Mouse (Mus musculus) MEL (cell line): ENCODE results near the gene Abhd8. TPM values are rescaled to one million over a fixed set of nuclear protein-coding genes. Genes with fewer than 3 reads are reported as not detected.

ENCODE experiments used
- DNase-seq: peaks from one replicate; pipeline ENCODE4 v3.0.0; 2011; ENCODE audit warnings: low read depth, low spot score
- H3K27ac ChIP-seq: 2 replicates; pipeline ENCODE4 v1.5.1; 2012; ENCODE audit warnings: low read depth, mild to moderate bottlenecking, control low read depth, low read length, moderate library complexity; ENCODE audit not compliant: control insufficient read depth
- H3K27me3 ChIP-seq, 2 experiments: fragments of 150-350 bp in 1 of 2; sonication (generic) in 1 of 2; 2 replicates each; pipeline ENCODE4 v1.6.1; 2012; ENCODE audit warnings: low read length in 2 of 2, mild to moderate bottlenecking in 2 of 2, improper control_type of control experiment in 1 of 2, moderate library complexity in 1 of 2; ENCODE audit not compliant: insufficient read depth in 2 of 2, control insufficient read depth in 1 of 2
- H3K36me3 ChIP-seq, 2 experiments: 2 replicates each; pipeline ENCODE4 v1.6.1; 2012 to 2014; ENCODE audit warnings: low read length in 2 of 2, improper control_type of control experiment in 1 of 2, inconsistent platforms in 1 of 2, mild to moderate bottlenecking in 1 of 2; ENCODE audit not compliant: insufficient read depth in 2 of 2, control insufficient read depth in 1 of 2
- H3K4me1 ChIP-seq, 2 experiments: fragments of 150-350 bp in 1 of 2; sonication (generic) in 1 of 2; 2 replicates each; pipeline ENCODE4 v1.6.1; 2012; ENCODE audit warnings: low read length in 2 of 2, improper control_type of control experiment in 1 of 2, mild to moderate bottlenecking in 1 of 2; ENCODE audit not compliant: insufficient read depth in 2 of 2, control insufficient read depth in 1 of 2
- H3K4me3 ChIP-seq, 2 experiments: fragments of 150-350 bp in 1 of 2; sonication (generic) in 1 of 2; 2 replicates each; pipeline ENCODE4 v1.5.1; 2012; ENCODE audit warnings: low read depth in 2 of 2, low read length in 2 of 2, mild to moderate bottlenecking in 2 of 2, moderate library complexity in 2 of 2, control low read depth in 1 of 2, improper control_type of control experiment in 1 of 2; ENCODE audit not compliant: control insufficient read depth in 1 of 2, insufficient read depth in 1 of 2
- H3K79me2 ChIP-seq: 2 replicates; pipeline ENCODE4 v1.6.1; 2012; ENCODE audit warnings: mild to moderate bottlenecking, low read length, moderate library complexity; ENCODE audit not compliant: control insufficient read depth, poor library complexity, insufficient read depth
- H3K9ac ChIP-seq: 2 replicates; pipeline ENCODE4 v1.6.1; 2012; ENCODE audit warnings: low read depth, mild to moderate bottlenecking, control low read depth, low read length, moderate library complexity; ENCODE audit not compliant: control insufficient read depth, poor library complexity, severe bottlenecking
- H3K9me3 ChIP-seq: fragments of 150-350 bp; sonication (generic); replicated peaks from 2 replicates; pipeline ENCODE4 v1.6.1; 2012; ENCODE audit warnings: mild to moderate bottlenecking, low read length, improper control_type of control experiment, moderate library complexity; ENCODE audit not compliant: insufficient read depth
- BHLHE40 ChIP-seq: IDR thresholded peaks from 2 replicates; pipeline ENCODE4 v1.6.1; 2012; ENCODE audit warnings: low read depth, mild to moderate bottlenecking, inconsistent platforms, low read length, improper control_type of control experiment, borderline replicate concordance
- CHD2 ChIP-seq: IDR thresholded peaks from 2 replicates; pipeline ENCODE4 v1.6.1; 2011; ENCODE audit warnings: low read length, improper control_type of control experiment
- CTCF ChIP-seq, 3 experiments: IDR thresholded peaks in 2 of 3; conservative IDR thresholded peaks in 1 of 3; 2 replicates each; pipeline ENCODE4 v1.5.1; 2011 to 2012; ENCODE audit warnings: low read length in 3 of 3, low read depth in 2 of 3, mild to moderate bottlenecking in 2 of 3, improper control_type of control experiment in 1 of 3, inconsistent platforms in 1 of 3, mixed read lengths in 1 of 3, moderate library complexity in 1 of 3; ENCODE audit not compliant: control insufficient read depth in 1 of 3, insufficient read depth in 1 of 3, poor library complexity in 1 of 3, severe bottlenecking in 1 of 3
- E2F4 ChIP-seq: IDR thresholded peaks from 2 replicates; pipeline ENCODE4 v1.6.1; 2011; ENCODE audit warnings: low read depth, low read length, improper control_type of control experiment, borderline replicate concordance
- ELF1 ChIP-seq: IDR thresholded peaks from 2 replicates; pipeline ENCODE4 v1.6.1; 2014; ENCODE audit warnings: low read depth, mild to moderate bottlenecking, inconsistent platforms, low read length, improper control_type of control experiment, moderate library complexity
- EP300 ChIP-seq, 2 experiments: IDR thresholded peaks; 2 replicates each; pipeline ENCODE4 v1.6.1; 2011; ENCODE audit warnings: improper control_type of control experiment in 2 of 2, low read length in 2 of 2, low read depth in 1 of 2, mild to moderate bottlenecking in 1 of 2
- ETS1 ChIP-seq: IDR thresholded peaks from 2 replicates; pipeline ENCODE4 v1.6.1; 2012; ENCODE audit warnings: low read depth, mild to moderate bottlenecking, inconsistent platforms, low read length, improper control_type of control experiment, moderate library complexity
- HCFC1 ChIP-seq: IDR thresholded peaks from 2 replicates; pipeline ENCODE4 v1.6.1; 2012; ENCODE audit warnings: low read depth, mild to moderate bottlenecking, inconsistent platforms, low read length, improper control_type of control experiment, moderate library complexity
- KAT2A ChIP-seq: conservative IDR thresholded peaks from 2 replicates; pipeline ENCODE4 v1.6.1; 2012; ENCODE audit warnings: low read depth, low read length, improper control_type of control experiment, inconsistent platforms
- MAZ ChIP-seq: IDR thresholded peaks from 2 replicates; pipeline ENCODE4 v1.6.1; 2012; ENCODE audit warnings: low read depth, mild to moderate bottlenecking, inconsistent platforms, low read length, improper control_type of control experiment
- MEF2A ChIP-seq: IDR thresholded peaks from 2 replicates; pipeline ENCODE4 v1.6.1; 2014; ENCODE audit warnings: low read depth, mild to moderate bottlenecking, inconsistent platforms, low read length, improper control_type of control experiment; ENCODE audit not compliant: poor library complexity, insufficient replicate concordance, severe bottlenecking; ENCODE audit errors: extremely low read depth
- MXI1 ChIP-seq: IDR thresholded peaks from 2 replicates; pipeline ENCODE4 v1.6.1; 2011; ENCODE audit warnings: mild to moderate bottlenecking, low read depth, low read length, improper control_type of control experiment
- MYC ChIP-seq: IDR thresholded peaks from 2 replicates; pipeline ENCODE4 v1.6.1; 2011; ENCODE audit warnings: low read depth, mild to moderate bottlenecking, low read length, improper control_type of control experiment, moderate library complexity
- NELFE ChIP-seq: IDR thresholded peaks from 2 replicates; pipeline ENCODE4 v1.6.1; 2011; ENCODE audit warnings: low read depth, low read length, improper control_type of control experiment
- NRF1 ChIP-seq: IDR thresholded peaks from 2 replicates; pipeline ENCODE4 v1.6.1; 2014; ENCODE audit warnings: low read depth, mild to moderate bottlenecking, inconsistent platforms, low read length, improper control_type of control experiment, moderate library complexity; ENCODE audit not compliant: poor library complexity, insufficient read depth, severe bottlenecking
- POLR2A ChIP-seq, 2 experiments: IDR thresholded peaks; 2 replicates each; pipeline ENCODE4 v1.6.1; 2011 to 2012; ENCODE audit warnings: low read length in 2 of 2, mild to moderate bottlenecking in 2 of 2, control low read depth in 1 of 2, improper control_type of control experiment in 1 of 2, low read depth in 1 of 2, moderate library complexity in 1 of 2; ENCODE audit not compliant: control insufficient read depth in 1 of 2, insufficient read depth in 1 of 2, poor library complexity in 1 of 2
- SIN3A ChIP-seq: IDR thresholded peaks from 2 replicates; pipeline ENCODE4 v1.6.1; 2012; ENCODE audit warnings: low read length, improper control_type of control experiment, inconsistent platforms
- SMC3 ChIP-seq: IDR thresholded peaks from 2 replicates; pipeline ENCODE4 v1.6.1; 2011; ENCODE audit warnings: low read depth, low read length, improper control_type of control experiment
- TAL1 ChIP-seq: IDR thresholded peaks from 2 replicates; pipeline ENCODE4 v1.6.1; 2012; ENCODE audit warnings: mild to moderate bottlenecking, inconsistent platforms, low read length, moderate library complexity, mixed read lengths
- TBP ChIP-seq: IDR thresholded peaks from 2 replicates; pipeline ENCODE4 v1.8.0; 2011; ENCODE audit warnings: low read depth, low read length, improper control_type of control experiment
- TCF12 ChIP-seq: IDR thresholded peaks from 2 replicates; pipeline ENCODE4 v1.6.1; 2014; ENCODE audit warnings: low read depth, mild to moderate bottlenecking, inconsistent platforms, low read length, improper control_type of control experiment, moderate library complexity
- UBTF ChIP-seq: IDR thresholded peaks from 2 replicates; pipeline ENCODE4 v1.6.1; 2012; ENCODE audit warnings: low read depth, mild to moderate bottlenecking, inconsistent platforms, low read length, improper control_type of control experiment, moderate library complexity, borderline replicate concordance; ENCODE audit not compliant: insufficient read depth
- USF1 ChIP-seq: IDR thresholded peaks from 2 replicates; pipeline ENCODE4 v1.6.1; 2014; ENCODE audit warnings: low read depth, mild to moderate bottlenecking, inconsistent platforms, low read length, improper control_type of control experiment, moderate library complexity
- ZKSCAN1 ChIP-seq: IDR thresholded peaks from 2 replicates; pipeline ENCODE4 v1.6.1; 2012; ENCODE audit warnings: low read depth, mild to moderate bottlenecking, inconsistent platforms, low read length, improper control_type of control experiment, moderate library complexity
- ZMIZ1 ChIP-seq: IDR thresholded peaks from 2 replicates; pipeline ENCODE4 v1.6.1; 2012; ENCODE audit warnings: low read depth, mild to moderate bottlenecking, inconsistent platforms, low read length, improper control_type of control experiment, moderate library complexity
- polyA plus RNA-seq, 2 experiments: library from polyadenylated mRNA; stranded (reverse) in 1 of 2; unstranded in 1 of 2; fragments of >175 nt in 1 of 2; fragments of >200 nt in 1 of 2; gene quantifications; 2 replicates each; pipeline versions ENCODE4 v1.2.1 to v1.2.4; 2012; ENCODE audit warnings: low replicate concordance in 2 of 2, low read depth in 1 of 2; ENCODE audit not compliant: insufficient read length in 2 of 2, insufficient read depth in 1 of 2, missing spikeins in 1 of 2
- total RNA-seq: library from RNA; depleted of rRNA; stranded (reverse); fragments of 300-350 nt; gene quantifications from 2 replicates; pipeline ENCODE4 v1.2.3, GENCODE M21; 2012

Abhd8 gene
- total and polyA plus RNA-seq, 3 experiments = 28.5 to 39.2 TPM; not detected in 1

GRCm38 (mm10) chr8:71464513-71465500 is 1.4 kb upstream of the Abhd8 start, which contains the start of gene Mrpl34:
Gene Mrpl34, plus strand, starts transcription at chr8:71464959.
- H3K27me3 ChIP-seq = no peaks in the 10 kb centered on the region
- peak; percentile 99 for DNase-seq
- peaks cover 13% of the 10 kb centered on the region for H3K79me2 ChIP-seq
- no peaks in the 10 kb centered on the region for H3K9me3 ChIP-seq
- peak within 1 kb of the TSS; percentile 89 to 95 for H3K4me3 ChIP-seq
- peaks cover 0 to 9% of the 10 kb centered on the region in 2 experiments; a peak in 1 of 4 replicates for H3K36me3 ChIP-seq
- peaks cover 0 to 18% of the 10 kb centered on the region in 2 experiments; a peak in 2 of 4 replicates for H3K4me1 ChIP-seq
- peak within 1 kb of the TSS; percentile 46 for H3K27ac ChIP-seq
- H3K9ac ChIP-seq = peak within 1 kb of the TSS; percentile 80
- TF ChIP-seq BHLHE40 = peak; percentile 80
- TF ChIP-seq SIN3A = peak; percentile 98
- peak; percentile 68; the same call in 1 of the 2 replicates for TF ChIP-seq ETS1
- TF ChIP-seq ZMIZ1 = no peak
- TF ChIP-seq NRF1 = peak; percentile 70
- peak; percentile 18; the same call in 1 of the 2 replicates for TF ChIP-seq TAL1
- TF ChIP-seq MYC = peak; percentile 65; the same call in 1 of the 2 replicates
- peak; percentile 49; the same call in 1 of the 2 replicates for TF ChIP-seq SMC3
- TF ChIP-seq MXI1 = peak; percentile 96
- peak; percentile 62 for TF ChIP-seq NELFE
- no peak for TF ChIP-seq E2F4
- TF ChIP-seq TCF12 = peak; percentile 67
- TF ChIP-seq ZKSCAN1 = no peak
- TF ChIP-seq MAZ = peak; percentile 68; the same call in 1 of the 2 replicates
- TF ChIP-seq EP300 (IDR thresholded peaks at IDR 0.05; ENCODE audit: low read depth in 1 of 2, low read length in 2 of 2) = peak in 1 of 2 experiments; percentile 46; a peak in 1 of 4 replicates
- peak; percentile 71 for TF ChIP-seq TBP
- no peak for TF ChIP-seq UBTF
- peak; percentile 80 to 99 (median 89) for TF ChIP-seq CTCF (IDR thresholded peaks at IDR 0.05 in 2 of 3, conservative IDR thresholded peaks at IDR 0.05 in 1 of 3; ENCODE audit: control insufficient read depth in 1 of 3, insufficient read depth in 1 of 3, low read depth in 2 of 3, low read length in 3 of 3, poor library complexity in 1 of 3, severe bottlenecking in 1 of 3)
- TF ChIP-seq USF1 = peak; percentile 61
- peak in 1 of 2 experiments; percentile 73; a peak in 2 of 4 replicates for TF ChIP-seq POLR2A (IDR thresholded peaks at IDR 0.05; ENCODE audit: control insufficient read depth in 1 of 2, insufficient read depth in 1 of 2, low read depth in 1 of 2, low read length in 2 of 2, poor library complexity in 1 of 2)
- TF ChIP-seq HCFC1 = peak; percentile 98
- TF ChIP-seq KAT2A = peak; percentile 96
- TF ChIP-seq MEF2A = no peak
- peak; percentile 89 for TF ChIP-seq ELF1
- peak; percentile 89 for TF ChIP-seq CHD2
